In genomic region chr5:98326625-98327024, GRCm38 (mm10) we compare ENCODE assay signal across 31 mouse cellular contexts. TPM values are rescaled to one million over a fixed set of nuclear protein-coding genes. Genes with fewer than 3 reads are reported as not detected.
"Had no signal": no experiment of that assay in that cellular context is flagged by ENCODE, and none has a peak within 500 bp of the region (broad histone marks: within the 10 kb centered on the region; RNA-seq: fewer than 3 reads in every experiment).

No protein-coding gene starts in this region.

- H3K4me2 ChIP-seq: limb, embryonic 12.5 days; limb, embryonic 13.5 days; limb, embryonic 15.5 days; liver, embryonic 11.5 days; liver, embryonic 12.5 days; liver, embryonic 13.5 days; liver, embryonic 15.5 days; midbrain, embryonic 11.5 days; midbrain, embryonic 12.5 days; midbrain, embryonic 13.5 days; midbrain, embryonic 15.5 days; neural tube, embryonic 12.5 days; neural tube, embryonic 13.5 days had no signal

- H3K27me3 ChIP-seq: liver, embryonic 13.5 days; liver, embryonic 15.5 days had no signal

- H3K9ac ChIP-seq: limb, embryonic 12.5 days; limb, embryonic 13.5 days; limb, embryonic 15.5 days; liver, embryonic 12.5 days; liver, embryonic 13.5 days; liver, embryonic 14.5 days; liver, embryonic 15.5 days; liver, postnatal 0 days; midbrain, embryonic 12.5 days; midbrain, embryonic 13.5 days; midbrain, embryonic 15.5 days; neural tube, embryonic 12.5 days; neural tube, embryonic 13.5 days had no signal

- H3K9me3 ChIP-seq: limb, embryonic 10.5 days; limb, embryonic 12.5 days; limb, embryonic 13.5 days; limb, embryonic 15.5 days; liver, embryonic 12.5 days; liver, embryonic 13.5 days; liver, embryonic 15.5 days; megakaryocyte, embryonic 14.5 days; midbrain, embryonic 10.5 days; midbrain, embryonic 12.5 days; midbrain, embryonic 13.5 days; midbrain, embryonic 15.5 days; neural tube, embryonic 12.5 days; neural tube, embryonic 13.5 days had no signal

- DNase-seq: layer of hippocampus, postnatal 36 days; left cerebral cortex, postnatal 4 days; liver; liver, embryonic 13.5 days; liver, postnatal 0 days; lung, postnatal 10 days; lung, postnatal 4 days; midbrain, embryonic 14.5 days had no signal

- H3K36me3 ChIP-seq: limb, embryonic 10.5 days; limb, embryonic 12.5 days; limb, embryonic 13.5 days; limb, embryonic 15.5 days; liver, embryonic 12.5 days; liver, embryonic 13.5 days; liver, embryonic 15.5 days; midbrain, embryonic 10.5 days; midbrain, embryonic 12.5 days; midbrain, embryonic 13.5 days; midbrain, embryonic 15.5 days; neural tube, embryonic 12.5 days; neural tube, embryonic 13.5 days had no signal

- H3K4me1 ChIP-seq: limb, embryonic 10.5 days; limb, embryonic 12.5 days; limb, embryonic 13.5 days; liver, embryonic 13.5 days; midbrain, embryonic 13.5 days; neural tube, embryonic 12.5 days; neural tube, embryonic 13.5 days had no signal

- H3K27ac ChIP-seq: left cerebral cortex, adult 2 months; limb, embryonic 10.5 days; limb, embryonic 12.5 days; limb, embryonic 13.5 days; limb, embryonic 15.5 days; liver, embryonic 12.5 days; liver, embryonic 13.5 days; liver, embryonic 14.5 days; liver, embryonic 15.5 days; macrophage; midbrain, embryonic 10.5 days; midbrain, embryonic 12.5 days; midbrain, embryonic 13.5 days; midbrain, embryonic 15.5 days; neural tube, embryonic 12.5 days; neural tube, embryonic 13.5 days had no signal

- ATAC-seq: liver, embryonic 12.5 days; liver, postnatal 0 days; midbrain, embryonic 13.5 days; midbrain, embryonic 15.5 days; midbrain, embryonic 16.5 days had no signal

- H3K4me3 ChIP-seq: left cerebral cortex, adult 2 months; limb, embryonic 10.5 days; limb, embryonic 12.5 days; limb, embryonic 13.5 days; limb, embryonic 15.5 days; liver, embryonic 12.5 days; liver, embryonic 13.5 days; liver, embryonic 15.5 days; megakaryocyte, embryonic 14.5 days; midbrain, embryonic 10.5 days; midbrain, embryonic 12.5 days; midbrain, embryonic 13.5 days; midbrain, embryonic 15.5 days; myocyte; neural tube, embryonic 12.5 days; neural tube, embryonic 13.5 days had no signal

RNA-seq across cellular contexts. Expression of gene Cfap299, which starts 2.5 kb away (rescaled TPM):
- polyA plus RNA-seq: liver, adult 2 months; liver, embryonic 12.5 days; liver, embryonic 14.5 days; liver, embryonic 15.5 days; liver, embryonic 16.5 days; liver, postnatal 0 days; macrophage; myocyte; neural tube, embryonic 11.5 days had no signal
